Mouse (Mus musculus) midbrain, embryonic 13.5 days (tissue): Measurements from ENCODE around the gene Dpf2. TPM values are rescaled to one million over a fixed set of nuclear protein-coding genes. Genes with fewer than 3 reads are reported as not detected.
"Not testable (repeated sequence)": the region's sequence is repeated elsewhere in the genome, so short reads cannot be mapped to it uniquely, and the experiment has no call there.

Source experiments
- ATAC-seq: fragments of 200-750 bp; cut with Nextera tagmentation; 2 replicates; pipeline ENCODE4 v1.8.0; 2017; ENCODE audit warnings: mild to moderate bottlenecking, moderate TSS enrichment, moderate library complexity
- H3K27ac ChIP-seq: fragments of 300-500 bp; sonication (generic); 2 replicates; pipeline ENCODE4 v1.5.1; 2015; ENCODE audit warnings: inconsistent platforms, mild to moderate bottlenecking, moderate library complexity
- H3K27me3 ChIP-seq: fragments of 300-500 bp; sonication (generic); 2 replicates; pipeline ENCODE4 v1.6.1; 2015; ENCODE audit warnings: mild to moderate bottlenecking, inconsistent platforms
- H3K36me3 ChIP-seq: fragments of 300-500 bp; sonication (generic); 2 replicates; pipeline ENCODE4 v1.6.1; 2015; ENCODE audit warnings: mild to moderate bottlenecking, inconsistent platforms
- H3K4me1 ChIP-seq: fragments of 300-500 bp; sonication (generic); replicated peaks from 2 replicates; pipeline ENCODE4 v1.6.1; 2015; ENCODE audit warnings: inconsistent platforms
- H3K4me2 ChIP-seq: fragments of 300-500 bp; sonication (generic); replicated peaks from 2 replicates; pipeline ENCODE4 v1.6.1; 2015; ENCODE audit warnings: moderate library complexity, mild to moderate bottlenecking, inconsistent platforms
- H3K4me3 ChIP-seq: fragments of 300-500 bp; sonication (generic); replicated peaks from 2 replicates; pipeline ENCODE4 v1.5.1; 2015; ENCODE audit warnings: mild to moderate bottlenecking, inconsistent platforms
- H3K9ac ChIP-seq: fragments of 300-500 bp; sonication (generic); replicated peaks from 2 replicates; pipeline ENCODE4 v1.6.1; 2015; ENCODE audit warnings: mild to moderate bottlenecking, inconsistent platforms
- H3K9me3 ChIP-seq: fragments of 300-500 bp; sonication (generic); 2 replicates; pipeline ENCODE4 v1.6.1; 2016; ENCODE audit warnings: mild to moderate bottlenecking, inconsistent platforms
- WGBS: fragments of 180-500 bp; shearing (Covaris S2); methylation state at CpG from one replicate; pipeline ENCODE4 v1.1.7; 2015; 5-methylcytosine and 5-hydroxymethylcytosine counted together
- polyA plus RNA-seq: library from polyadenylated mRNA; unstranded; fragments of >200 nt; fragmentation: Nextera tagmentation; extraction: Ambion mirVana; gene quantifications from 2 replicates; pipeline ENCODE4 v1.2.1, GENCODE M21; 2015

The Dpf2 gene
- polyA plus RNA-seq, 1 experiment from 2014 or later = 158 TPM

DNA sequence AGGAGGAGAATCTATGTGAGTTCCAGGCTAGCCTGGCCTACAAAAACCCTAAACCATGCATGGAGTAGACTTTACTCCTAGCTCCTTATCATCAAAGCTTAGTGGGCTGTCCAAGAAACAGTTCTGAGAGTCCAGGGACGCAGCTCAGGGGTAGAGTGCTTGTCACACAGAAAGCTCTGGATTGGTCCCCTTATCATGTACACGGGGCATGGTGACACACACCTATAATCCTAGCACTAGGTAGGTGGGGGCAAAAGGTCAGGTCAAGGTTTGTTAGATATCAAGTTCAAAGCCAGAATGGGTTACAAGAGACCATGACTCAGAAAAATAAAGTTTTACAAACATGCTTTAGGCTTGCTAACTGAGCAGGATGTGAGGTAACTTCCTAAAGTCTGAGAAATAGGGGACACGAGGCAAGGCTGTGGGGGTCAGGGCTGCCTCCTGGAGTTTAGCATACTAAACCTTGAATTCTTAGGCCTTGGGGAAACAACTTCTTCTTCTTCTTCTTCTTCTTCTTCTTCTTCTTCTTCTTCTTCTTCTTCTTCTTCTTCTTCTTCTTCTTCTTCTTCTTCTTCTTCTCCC, 25.5 kb downstream of the Dpf2 start:
- ATAC-seq = no peak
- no peaks in the 10 kb centered on the region for H3K27me3 ChIP-seq
- 84% methylated on average over 3 of the region's 3 CpGs for WGBS
- peaks cover 10% of the 10 kb centered on the region for H3K36me3 ChIP-seq
- H3K27ac ChIP-seq = no peak overlapping the region
- no peaks in the 10 kb centered on the region for H3K9me3 ChIP-seq
- no peak overlapping the region for H3K4me2 ChIP-seq
- H3K9ac ChIP-seq = no peak overlapping the region
- H3K4me1 ChIP-seq = peaks cover 17% of the 10 kb centered on the region
- H3K4me3 ChIP-seq = no peak overlapping the region

DNA sequence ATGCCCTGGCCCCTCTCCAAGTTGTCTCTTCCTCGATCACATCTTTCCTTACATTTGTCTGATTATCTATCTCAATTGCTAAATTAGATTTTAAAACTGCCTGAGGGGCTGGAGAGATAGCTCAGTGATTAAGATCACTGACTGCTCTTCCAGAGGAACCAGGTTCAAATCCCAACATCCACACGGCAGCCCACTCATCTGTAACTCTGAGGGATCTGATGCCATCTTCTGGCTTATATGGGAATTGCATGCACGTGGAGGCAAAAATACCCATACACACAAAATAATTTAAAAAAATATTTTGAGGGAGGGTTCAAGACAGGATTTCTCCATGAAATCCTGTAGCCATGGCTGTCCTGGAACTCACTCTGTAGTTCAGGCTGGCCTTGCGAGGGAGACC, 27.0 kb downstream of the Dpf2 start:
- Histone ChIP-seq H3K27ac (no peak overlapping the region), H3K9me3 (no peaks in the 10 kb centered on the region), H3K4me3 (no peak overlapping the region), H3K36me3 (no peaks in the 10 kb centered on the region), H3K27me3 (no peaks in the 10 kb centered on the region), H3K4me2 (no peak overlapping the region), H3K9ac (no peak overlapping the region), H3K4me1 (peaks cover 6% of the 10 kb centered on the region; the same call in 1 of the 2 replicates)
- no peak for ATAC-seq
- WGBS = 62% methylated on average over 4 of the region's 4 CpGs

DNA sequence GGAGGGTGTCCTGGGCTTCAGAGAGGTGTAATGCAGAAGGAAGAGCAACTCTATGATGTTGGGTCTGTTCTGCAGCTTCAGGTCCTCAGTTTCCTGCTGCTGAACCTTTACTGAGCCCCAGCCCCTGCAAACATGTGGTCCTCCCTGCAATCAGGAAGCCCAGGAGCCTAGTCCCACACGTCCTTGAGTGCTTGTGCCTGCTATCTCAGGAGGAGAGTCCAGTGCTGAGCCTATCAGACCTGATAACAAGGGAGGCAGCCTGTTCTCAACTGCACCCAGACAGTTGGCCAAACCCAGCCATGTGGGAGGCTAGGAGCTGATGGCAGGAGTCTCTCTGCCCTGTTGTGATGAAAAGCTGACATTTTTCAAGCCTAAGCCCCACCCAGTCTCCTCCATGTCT, 28.9 kb downstream of the Dpf2 start:
- no peak for ATAC-seq
- Histone ChIP-seq H3K27me3 (no peaks in the 10 kb centered on the region), H3K27ac (no peak overlapping the region), H3K4me1 (no peaks in the 10 kb centered on the region), H3K9ac (no peak overlapping the region), H3K9me3 (no peaks in the 10 kb centered on the region), H3K4me2 (no peak overlapping the region), H3K36me3 (no peaks in the 10 kb centered on the region), H3K4me3 (no peak overlapping the region)
- 78% methylated on average over 1 of the region's 1 CpGs for WGBS

DNA sequence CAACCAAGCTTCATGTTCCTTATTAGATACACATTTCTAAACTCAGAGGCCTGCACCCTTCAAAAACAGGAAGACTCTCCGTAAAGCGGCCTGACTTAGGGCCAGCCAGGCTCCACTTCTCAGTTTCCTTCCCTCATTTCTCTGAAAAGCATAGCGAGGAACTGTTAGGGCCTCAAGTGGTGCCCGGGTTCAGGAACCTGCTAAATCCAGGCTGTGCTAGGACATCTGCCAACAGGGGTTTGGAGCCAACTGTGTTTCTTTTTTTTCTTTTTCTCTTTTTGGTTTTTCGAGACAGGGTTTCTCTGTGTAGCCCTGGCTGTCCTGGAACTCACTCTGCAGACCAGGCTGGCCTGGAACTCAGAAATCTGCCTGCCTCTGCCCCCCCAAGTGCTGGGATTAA, 30.7 kb downstream of the Dpf2 start:
- not testable (repeated sequence) for H3K4me1 ChIP-seq, H3K27ac ChIP-seq, H3K4me2 ChIP-seq, H3K36me3 ChIP-seq, ATAC-seq, H3K9me3 ChIP-seq, H3K27me3 ChIP-seq, H3K9ac ChIP-seq, H3K4me3 ChIP-seq
- WGBS = 87% methylated on average over 5 of the region's 5 CpGs

DNA sequence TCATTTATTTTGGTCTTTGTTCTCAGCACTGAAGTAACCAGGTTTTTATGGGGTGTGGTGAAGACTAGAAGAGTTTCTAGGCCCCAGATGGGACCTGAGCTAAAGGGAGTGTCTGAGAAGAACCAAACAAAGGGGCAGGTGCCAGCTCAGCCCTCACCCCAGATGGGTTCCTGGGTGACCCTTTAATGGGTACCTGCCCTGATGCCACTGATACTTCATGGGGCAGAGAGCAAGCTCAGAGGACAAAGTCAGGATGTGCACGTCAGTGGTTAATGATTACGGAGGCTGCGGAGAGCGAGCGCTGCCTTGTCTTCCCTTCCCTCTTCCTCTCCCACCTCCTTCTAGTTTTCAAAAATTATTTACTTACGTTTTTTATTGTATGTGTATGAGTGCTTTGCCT, 31.7 kb downstream of the Dpf2 start:
- WGBS = 96% methylated on average over 6 of the region's 6 CpGs
- Histone ChIP-seq H3K9ac (no peak overlapping the region), H3K27me3 (no peaks in the 10 kb centered on the region), H3K36me3 (no peaks in the 10 kb centered on the region), H3K9me3 (no peaks in the 10 kb centered on the region), H3K4me3 (no peak overlapping the region), H3K4me1 (no peaks in the 10 kb centered on the region), H3K4me2 (no peak overlapping the region), H3K27ac (no peak overlapping the region)
- ATAC-seq = no peak

DNA sequence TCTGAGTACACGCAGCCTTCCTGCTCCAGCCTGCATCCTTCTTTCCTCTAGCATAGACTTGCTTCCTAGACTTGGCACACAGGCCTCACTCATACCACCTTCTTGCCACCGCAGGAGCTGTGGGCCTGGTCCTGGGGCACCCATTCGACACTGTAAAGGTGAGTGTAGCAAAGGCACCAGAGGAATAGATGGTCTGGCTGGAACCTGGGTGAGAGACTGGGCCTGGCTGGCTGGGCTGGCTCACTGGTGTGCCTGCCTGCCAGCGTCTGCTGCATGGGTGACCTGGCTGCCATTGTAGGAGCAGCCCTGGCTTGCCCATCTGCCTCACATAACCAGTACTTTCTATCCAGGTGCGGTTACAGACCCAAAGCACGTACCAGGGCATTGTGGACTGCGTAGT, 33.1 kb downstream of the Dpf2 start:
- no peaks in the 10 kb centered on the region for H3K36me3 ChIP-seq
- H3K9ac ChIP-seq = no peak overlapping the region
- no peak overlapping the region for H3K4me3 ChIP-seq
- no peaks in the 10 kb centered on the region for H3K9me3 ChIP-seq
- H3K27ac ChIP-seq = no peak overlapping the region
- H3K4me2 ChIP-seq = no peak overlapping the region
- whole genome bisulfite sequencing = 95% methylated on average over 7 of the region's 7 CpGs
- H3K27me3 ChIP-seq = no peaks in the 10 kb centered on the region
- peaks cover 5% of the 10 kb centered on the region for H3K4me1 ChIP-seq
- no peak for ATAC-seq

DNA sequence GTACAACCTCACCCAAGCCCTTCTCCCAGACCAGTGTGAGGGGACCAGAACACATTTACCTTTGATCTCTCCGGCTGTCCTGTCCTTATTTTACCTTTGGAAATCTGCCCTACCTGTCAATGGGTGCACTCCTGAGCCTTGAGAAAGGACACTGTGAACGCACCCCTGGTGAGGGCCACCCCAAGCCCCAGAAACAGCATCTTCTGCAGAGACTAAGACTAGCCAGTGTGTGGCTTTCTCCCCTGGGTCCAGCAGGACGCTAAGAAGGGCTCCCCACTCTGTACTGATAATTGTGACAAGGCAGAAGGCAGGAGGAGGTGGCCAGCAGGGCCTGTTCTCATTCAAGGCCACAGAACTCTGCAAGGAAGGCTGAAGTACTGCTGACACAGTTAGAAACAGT, 33.9 kb downstream of the Dpf2 start:
- no peak overlapping the region for H3K27ac ChIP-seq
- no peak for ATAC-seq

DNA sequence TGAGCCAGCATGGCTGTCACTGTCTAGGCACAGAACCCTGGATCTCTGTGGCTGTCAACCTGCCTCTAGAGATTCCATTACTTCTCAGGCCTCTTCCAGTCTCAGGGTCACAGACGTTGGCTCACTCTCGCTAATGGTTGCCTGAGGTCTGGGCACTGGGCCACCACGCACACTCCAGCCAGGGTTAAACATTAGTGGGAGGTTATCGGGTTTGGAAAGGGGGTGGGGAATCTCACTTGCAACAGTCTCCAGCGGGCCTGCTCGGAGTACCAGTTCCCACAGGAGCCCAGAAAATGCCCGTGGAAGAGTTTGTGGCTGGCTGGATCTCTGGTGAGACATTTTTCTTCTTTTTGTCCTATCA, 34.5 kb downstream of the Dpf2 start:
- H3K27me3 ChIP-seq = no peaks in the 10 kb centered on the region
- H3K4me2 ChIP-seq = no peak overlapping the region
- H3K9me3 ChIP-seq = no peaks in the 10 kb centered on the region
- peak overlapping the region; percentile 10; the same call in 1 of the 2 replicates for H3K9ac ChIP-seq
- ATAC-seq = no peak
- peaks cover 18% of the 10 kb centered on the region for H3K4me1 ChIP-seq
- no peaks in the 10 kb centered on the region for H3K36me3 ChIP-seq
- WGBS = 83% methylated on average over 7 of the region's 7 CpGs
- no peak overlapping the region for H3K27ac ChIP-seq
- no peak overlapping the region for H3K4me3 ChIP-seq

More for the DNA sequence above, 33.9 kb downstream of the Dpf2 start:
- Histone ChIP-seq H3K4me1 (peaks cover 13% of the 10 kb centered on the region), H3K9ac (0 out of 2 replicates have a peak overlapping the region, but pooled peaks have one; percentile 10), H3K4me2 (no peak overlapping the region), H3K36me3 (no peaks in the 10 kb centered on the region), H3K9me3 (no peaks in the 10 kb centered on the region), H3K4me3 (no peak overlapping the region), H3K27me3 (no peaks in the 10 kb centered on the region)
- 75% methylated on average over 3 of the region's 3 CpGs for whole genome bisulfite sequencing

DNA sequence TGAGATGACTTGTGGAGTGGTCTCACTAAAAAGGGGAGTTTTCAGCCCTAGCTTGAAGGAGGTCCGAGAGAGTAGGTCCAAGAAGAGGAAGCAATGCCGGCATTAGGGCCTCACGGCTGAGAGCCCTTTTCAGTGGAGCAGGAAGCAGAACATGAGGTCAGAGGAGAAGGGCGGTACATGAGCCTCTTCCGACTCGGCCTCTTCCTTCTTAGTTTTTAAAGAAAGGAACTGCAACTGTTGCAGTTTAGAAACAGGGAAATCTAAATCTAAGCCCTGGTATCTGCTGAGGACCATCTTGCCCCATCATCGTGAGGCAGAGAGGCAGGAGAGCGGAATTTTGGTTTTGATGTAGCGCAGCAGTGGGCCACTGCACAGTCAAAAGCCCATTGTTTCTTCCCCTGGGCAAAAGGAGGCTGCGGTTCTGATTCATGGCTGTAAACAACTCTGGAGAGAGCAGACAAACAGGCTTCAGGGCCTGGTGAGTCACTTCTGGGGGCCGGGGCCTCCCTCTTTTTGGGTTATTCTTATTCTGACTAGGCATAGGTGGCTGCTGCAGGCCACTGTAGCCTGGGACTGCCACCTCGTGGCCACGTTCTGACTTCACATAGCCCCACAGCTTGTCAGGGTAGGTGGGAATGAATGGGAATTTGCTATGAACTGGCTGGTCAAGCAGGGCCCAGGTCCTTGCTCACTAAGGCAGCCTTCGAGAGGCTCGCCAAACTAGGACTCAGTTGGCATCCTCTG, 35.0 kb downstream of the Dpf2 start, which contains the start of gene Slc25a45:
Gene Slc25a45 (plus strand): TSS at position 191 of the 744 bp plus-strand sequence.
- H3K9ac ChIP-seq = peak within 1 kb of the TSS; percentile 25; the same call in 1 of the 2 replicates
- WGBS = 50% methylated on average over 15 of the region's 15 CpGs
- peaks cover 3% of the 10 kb centered on the region; the same call in 1 of the 2 replicates for H3K36me3 ChIP-seq
- H3K4me1 ChIP-seq = peaks cover 23% of the 10 kb centered on the region
- ATAC-seq = peak; percentile 53; the same call in 1 of the 2 replicates
- no peaks in the 10 kb centered on the region for H3K9me3 ChIP-seq
- H3K4me3 ChIP-seq = no peak within 1 kb of the TSS
- no peak within 1 kb of the TSS for H3K27ac ChIP-seq
- no peaks in the 10 kb centered on the region for H3K27me3 ChIP-seq
- H3K4me2 ChIP-seq = no peak within 1 kb of the TSS

DNA sequence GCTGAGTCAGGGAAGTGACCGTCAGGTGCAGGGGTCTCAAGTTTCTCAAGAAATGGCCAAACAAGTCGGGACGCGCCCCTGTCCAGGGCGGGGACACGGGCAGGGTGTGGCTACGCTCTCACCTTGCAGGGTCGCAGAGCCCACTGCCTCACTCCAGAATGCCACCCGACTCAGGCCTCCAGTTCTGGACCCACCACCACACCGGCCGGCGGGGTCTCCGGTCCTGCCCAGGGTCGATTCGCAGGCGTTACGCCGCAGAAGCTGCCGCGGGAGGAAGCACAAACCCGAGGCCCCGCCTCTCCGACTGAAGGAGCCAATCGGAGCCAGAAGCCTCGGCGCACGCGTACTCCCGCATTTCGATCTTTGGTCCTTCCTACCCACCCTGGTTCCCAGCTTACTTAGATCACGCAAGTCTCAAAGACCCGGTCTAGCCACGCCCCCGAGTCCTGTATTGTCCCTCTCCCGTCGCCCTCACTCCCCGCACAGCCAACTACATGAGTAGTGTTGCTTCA, 37.8 kb downstream of the Dpf2 start, which contains the start of gene Frmd8:
Gene Frmd8 (minus strand): TSS at position 306 of the 512 bp plus-strand sequence.
- H3K4me2 ChIP-seq = peak within 1 kb of the TSS; percentile 78
- peaks cover 37% of the 10 kb centered on the region for H3K4me1 ChIP-seq
- H3K27me3 ChIP-seq = no peaks in the 10 kb centered on the region
- peak within 1 kb of the TSS; percentile 77 for H3K4me3 ChIP-seq
- under 1% methylated on average over 37 of the region's 37 CpGs for WGBS
- ATAC-seq = peak; percentile 91
- H3K27ac ChIP-seq = peak within 1 kb of the TSS; percentile 63
- peak within 1 kb of the TSS; percentile 88 for H3K9ac ChIP-seq
- no peaks in the 10 kb centered on the region for H3K9me3 ChIP-seq
- H3K36me3 ChIP-seq = peaks cover 18% of the 10 kb centered on the region; the same call in 1 of the 2 replicates

DNA sequence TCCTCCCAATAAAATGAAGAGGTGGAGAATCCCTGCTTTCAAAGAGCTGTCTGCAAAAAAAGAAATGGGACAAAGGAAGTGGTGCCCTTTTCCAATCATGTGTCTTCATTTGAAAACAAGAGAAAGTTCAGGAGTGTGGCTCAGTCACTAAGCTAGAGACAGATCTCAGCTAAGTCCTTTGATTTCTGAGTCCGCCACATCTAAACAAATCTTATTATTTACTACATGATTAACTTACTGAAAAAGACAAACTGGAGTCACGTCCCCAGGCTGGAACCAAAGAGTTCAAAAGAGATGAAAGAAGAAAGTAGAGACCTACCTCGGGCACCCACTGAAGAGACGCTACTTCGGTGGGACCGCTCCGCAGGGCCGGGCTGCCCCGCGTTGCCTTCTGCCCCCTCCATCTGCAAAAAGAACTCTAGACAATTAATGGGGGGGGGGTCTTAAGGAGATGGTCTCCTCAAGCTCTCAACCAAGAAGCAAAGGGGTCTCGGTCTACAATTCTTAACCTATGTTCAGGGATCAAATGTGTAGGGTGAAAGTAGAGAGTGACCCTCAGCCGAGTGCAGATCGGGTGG, 38.3 kb downstream of the Dpf2 start:
- Histone ChIP-seq H3K9ac (peak overlapping the region; percentile 88), H3K27ac (no peak overlapping the region), H3K36me3 (peaks cover 23% of the 10 kb centered on the region), H3K27me3 (no peaks in the 10 kb centered on the region), H3K4me3 (peak overlapping the region; percentile 77), H3K4me1 (peaks cover 37% of the 10 kb centered on the region), H3K4me2 (peak overlapping the region; percentile 78), H3K9me3 (no peaks in the 10 kb centered on the region)
- no peak for ATAC-seq
- 8% methylated on average over 13 of the region's 13 CpGs for WGBS

DNA sequence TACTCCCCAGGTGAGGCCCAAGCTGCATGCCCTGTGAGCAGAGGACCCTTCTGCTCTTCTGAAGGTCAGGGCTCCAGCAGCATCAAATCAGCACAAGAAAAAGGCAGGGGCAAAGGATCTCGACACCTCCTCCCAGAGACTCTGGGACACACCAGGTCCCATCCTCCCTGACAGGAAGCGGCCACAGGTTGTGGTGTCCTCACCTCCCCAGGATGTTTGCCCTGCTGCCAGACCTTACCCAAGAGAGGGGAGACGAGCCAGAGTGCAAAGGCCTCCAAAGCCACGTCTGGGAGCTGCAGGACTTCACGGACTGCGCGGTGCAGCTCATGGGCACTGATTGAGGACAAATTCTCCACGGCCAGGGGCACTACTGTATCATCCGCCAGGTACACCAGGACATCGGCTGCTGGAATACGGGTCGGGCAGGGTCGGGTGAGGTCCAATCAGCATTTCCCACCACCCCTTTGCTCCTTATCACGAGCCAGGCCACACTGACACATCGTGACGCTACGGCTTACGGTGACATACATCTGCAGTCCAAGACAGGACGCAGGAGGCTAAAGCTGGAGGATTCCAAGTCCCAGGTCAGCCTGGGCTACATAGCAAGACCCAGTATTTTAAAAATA, 39.8 kb downstream of the Dpf2 start:
- no peak for ATAC-seq
- Histone ChIP-seq H3K4me2 (no peak overlapping the region), H3K27me3 (no peaks in the 10 kb centered on the region), H3K4me3 (no peak overlapping the region), H3K27ac (no peak overlapping the region), H3K4me1 (peaks cover 37% of the 10 kb centered on the region), H3K36me3 (peaks cover 36% of the 10 kb centered on the region), H3K9ac (no peak overlapping the region), H3K9me3 (no peaks in the 10 kb centered on the region)
- WGBS = 93% methylated on average over 19 of the region's 19 CpGs
